Mouse (Mus musculus) liver, embryonic 14.5 days (tissue): ENCODE data around the gene Mamdc2. TPM values are rescaled to one million over a fixed set of nuclear protein-coding genes. Genes with fewer than 3 reads are reported as not detected.

Experiments used
- ATAC-seq: fragments of 200-750 bp; cut with Nextera tagmentation; 2 replicates; pipeline ENCODE4 v1.8.0; 2017; ENCODE audit warnings: moderate number of reproducible peaks, mild to moderate bottlenecking, moderate library complexity; ENCODE audit not compliant: insufficient read depth
- DNase-seq, 3 experiments: peaks; one replicate each; pipeline ENCODE4 v3.0.0-alpha.2; 2012 to 2013; ENCODE audit warnings: low read depth in 3 of 3, low spot score in 3 of 3
- H3K27ac ChIP-seq: fragments of 300-500 bp; sonication (generic); 2 replicates; pipeline ENCODE4 v1.5.1; 2014; ENCODE audit warnings: moderate library complexity, mild to moderate bottlenecking, control low read depth, inconsistent platforms
- H3K27me3 ChIP-seq: fragments of 300-500 bp; sonication (generic); 2 replicates; pipeline ENCODE4 v1.6.1; 2014; ENCODE audit warnings: mild to moderate bottlenecking, low read length, moderate library complexity; ENCODE audit not compliant: control insufficient read depth, insufficient read depth
- H3K36me3 ChIP-seq: fragments of 300-500 bp; sonication (generic); replicated peaks from 2 replicates; pipeline ENCODE4 v1.6.1; 2014; ENCODE audit warnings: low read depth; ENCODE audit not compliant: control insufficient read depth, insufficient read depth
- H3K4me1 ChIP-seq, 2 experiments: fragments of 200-500 bp in 1 of 2; fragments of 300-500 bp in 1 of 2; sonication (generic) in 1 of 2; replicated peaks; 2 replicates each; pipeline ENCODE4 v1.6.1; 2012 to 2014; ENCODE audit warnings: antibody characterized with exemption in 1 of 2, inconsistent platforms in 1 of 2, low read length in 1 of 2; ENCODE audit not compliant: control insufficient read depth in 2 of 2, insufficient read depth in 2 of 2
- H3K4me2 ChIP-seq: fragments of 300-500 bp; sonication (generic); 2 replicates; pipeline ENCODE4 v1.6.1; 2014; ENCODE audit warnings: low read depth, mild to moderate bottlenecking, control low read depth, moderate library complexity
- H3K4me3 ChIP-seq, 2 experiments: fragments of 200-500 bp in 1 of 2; fragments of 300-500 bp in 1 of 2; sonication (generic) in 1 of 2; 2 replicates each; pipeline ENCODE4 v1.5.1; 2012 to 2014; ENCODE audit warnings: low read depth in 2 of 2, low read length in 2 of 2, mild to moderate bottlenecking in 2 of 2, control low read depth in 1 of 2, inconsistent platforms in 1 of 2, moderate library complexity in 1 of 2; ENCODE audit not compliant: insufficient read depth in 1 of 2
- H3K9ac ChIP-seq: fragments of 300-500 bp; sonication (generic); replicated peaks from 2 replicates; pipeline ENCODE4 v1.6.1; 2014; ENCODE audit warnings: mild to moderate bottlenecking, control low read depth, moderate library complexity
- H3K9me3 ChIP-seq: fragments of 300-500 bp; sonication (generic); 2 replicates; pipeline ENCODE4 v1.6.1; 2016; ENCODE audit warnings: low read length, mixed read lengths; ENCODE audit not compliant: control insufficient read depth
- CTCF ChIP-seq: IDR thresholded peaks from 2 replicates; pipeline ENCODE4 v1.5.1; 2016; ENCODE audit warnings: antibody characterized with exemption, low read depth, control low read depth
- EP300 ChIP-seq: IDR thresholded peaks from 2 replicates; pipeline ENCODE4 v1.6.1; 2016; ENCODE audit warnings: antibody characterized with exemption, low read depth
- WGBS: fragments of 180-500 bp; shearing (Covaris S2); extraction: QIAGEN DNeasy Blood & Tissue Kit; methylation state at CpG from one replicate; pipeline ENCODE4 v1.1.7; 2014; ENCODE audit not compliant: insufficient replicate concordance; 5-methylcytosine and 5-hydroxymethylcytosine counted together
- polyA plus RNA-seq, 2 experiments: library from polyadenylated mRNA; depleted of rRNA in 1 of 2; stranded (reverse) in 1 of 2; unstranded in 1 of 2; fragments of >200 nt; fragmentation: Nextera tagmentation in 1 of 2; extraction: Ambion mirVana in 1 of 2; gene quantifications; 2 replicates each; pipeline versions ENCODE4 v1.2.1 to v1.2.3; 2012 to 2014

The Mamdc2 gene
- polyA plus RNA-seq, 2 experiments, result 0.17 to 0.24 TPM

- Histone ChIP-seq H3K36me3 (no peaks in the 10 kb centered on the region), H3K9ac (no peak overlapping the region), H3K27me3 (no peaks in the 10 kb centered on the region), H3K4me1 (no peaks in the 10 kb centered on the region), H3K4me3 (no peak overlapping the region), H3K9me3 (no peaks in the 10 kb centered on the region), H3K27ac (no peak overlapping the region), H3K4me2 (no peak overlapping the region)
- DNase-seq (no peak), ATAC-seq (no peak)
- no peak for TF ChIP-seq CTCF
- TF ChIP-seq EP300, result no peak
- WGBS, result 65% methylated on average over 5 of the region's 5 CpGs
Observed at GRCm38 (mm10) chr19:23400485-23400884, 47.8 kb downstream of the Mamdc2 start.

GRCm38 (mm10) chr19:23395956-23396355 lies 52.3 kb downstream of the Mamdc2 start:
- H3K36me3 ChIP-seq, result no peaks in the 10 kb centered on the region
- H3K27ac ChIP-seq, result no peak overlapping the region
- H3K4me1 ChIP-seq, result no peaks in the 10 kb centered on the region
- no peak overlapping the region for H3K9ac ChIP-seq
- no peaks in the 10 kb centered on the region for H3K27me3 ChIP-seq
- H3K4me3 ChIP-seq, result no peak overlapping the region
- no peak for DNase-seq
- WGBS, result 43% methylated on average over 2 of the region's 2 CpGs
- H3K9me3 ChIP-seq, result no peaks in the 10 kb centered on the region
- no peak overlapping the region for H3K4me2 ChIP-seq
- no peak for ATAC-seq
- TF ChIP-seq CTCF (no peak), EP300 (no peak)

- no peak for DNase-seq
- no peak overlapping the region for H3K27ac ChIP-seq
- H3K9me3 ChIP-seq, result no peaks in the 10 kb centered on the region
- H3K4me2 ChIP-seq, result no peak overlapping the region
- ATAC-seq, result no peak
- H3K4me3 ChIP-seq, result no peak overlapping the region
- H3K4me1 ChIP-seq, result no peaks in the 10 kb centered on the region
- no peaks in the 10 kb centered on the region for H3K36me3 ChIP-seq
- no peak overlapping the region for H3K9ac ChIP-seq
- no peaks in the 10 kb centered on the region for H3K27me3 ChIP-seq
- WGBS, result 52% methylated on average over 1 of the region's 1 CpGs
- TF ChIP-seq EP300, result no peak
- no peak for TF ChIP-seq CTCF
Observed at GRCm38 (mm10) chr19:23394597-23394996, 53.6 kb downstream of the Mamdc2 start.

- no peaks in the 10 kb centered on the region for H3K27me3 ChIP-seq
- no peak overlapping the region for H3K4me2 ChIP-seq
- TF ChIP-seq CTCF (no peak), EP300 (no peak)
- no peak for ATAC-seq
- no peak overlapping the region for H3K4me3 ChIP-seq
- no peaks in the 10 kb centered on the region for H3K4me1 ChIP-seq
- H3K36me3 ChIP-seq, result no peaks in the 10 kb centered on the region
- WGBS, result 64% methylated on average over 4 of the region's 4 CpGs
- H3K9me3 ChIP-seq, result no peaks in the 10 kb centered on the region
- no peak overlapping the region for H3K27ac ChIP-seq
- H3K9ac ChIP-seq, result no peak overlapping the region
- DNase-seq, result no peak
Observed at GRCm38 (mm10) chr19:23388862-23389272, 59.4 kb downstream of the Mamdc2 start.

- no peaks in the 10 kb centered on the region for H3K9me3 ChIP-seq
- no peak overlapping the region for H3K27ac ChIP-seq
- no peaks in the 10 kb centered on the region for H3K27me3 ChIP-seq
- TF ChIP-seq EP300 (no peak), CTCF (no peak)
- no peak overlapping the region for H3K4me2 ChIP-seq
- 20% methylated on average over 7 of the region's 7 CpGs for WGBS
- no peaks in the 10 kb centered on the region for H3K36me3 ChIP-seq
- no peaks in the 10 kb centered on the region for H3K4me1 ChIP-seq
- DNase-seq, result no peak
- no peak overlapping the region for H3K4me3 ChIP-seq
- no peak for ATAC-seq
- no peak overlapping the region for H3K9ac ChIP-seq
Observed at GRCm38 (mm10) chr19:23388083-23388861, 60.0 kb downstream of the Mamdc2 start.
